Mouse (Mus musculus) C2C12 (cell line): ENCODE data around the gene Ttll5.

Source experiments
- CEBPB ChIP-seq: IDR thresholded peaks from one replicate; pipeline ENCODE4 v1.6.1; 2011; ENCODE audit warnings: low read depth, mild to moderate bottlenecking, control low read depth, moderate library complexity
- CTCF ChIP-seq: IDR thresholded peaks from one replicate; pipeline ENCODE4 v1.5.1; 2011; ENCODE audit not compliant: control insufficient read depth, insufficient read depth, insufficient read length
- MAX ChIP-seq: IDR thresholded peaks from one replicate; pipeline ENCODE4 v1.6.1; 2011; ENCODE audit warnings: mild to moderate bottlenecking, control low read depth
- MYOD1 ChIP-seq: IDR thresholded peaks from one replicate; pipeline ENCODE4 v1.6.1; 2011; ENCODE audit warnings: low read depth; ENCODE audit not compliant: control insufficient read depth, insufficient read length
- MYOG ChIP-seq: IDR thresholded peaks from one replicate; pipeline ENCODE4 v1.6.1; 2011; ENCODE audit not compliant: control insufficient read depth, insufficient read length; ENCODE audit errors: extremely low read depth
- USF1 ChIP-seq: IDR thresholded peaks from one replicate; pipeline ENCODE4 v1.6.1; 2011; ENCODE audit warnings: low read depth, mild to moderate bottlenecking, control low read depth, moderate library complexity

- TF ChIP-seq CTCF (no peak), MAX (no peak), CEBPB (no peak), MYOD1 (no peak), USF1 (no peak), MYOG (no peak)
Observed at GRCm38 (mm10) chr12:85839371-85840000, 15.0 kb downstream of the Ttll5 start.
